Mouse (Mus musculus) layer of hippocampus, adult 18-20 months (tissue): ENCODE results near the gene Defa36. TPM values are rescaled to one million over a fixed set of nuclear protein-coding genes. Genes with fewer than 3 reads are reported as not detected.
"Not testable (repeated sequence)": the region's sequence is repeated elsewhere in the genome, so short reads cannot be mapped to it uniquely, and the experiment has no call there.

Experiments
- DNase-seq, 2 experiments: peaks; one replicate each; pipeline ENCODE4 v3.0.0; 2022; ENCODE audit warnings: low spot score in 2 of 2
- long read RNA-seq: library from polyadenylated mRNA; stranded (forward); transcript quantifications from one replicate; pipeline ENCODE4 v2.0.0, GENCODE M21; 2021
- total RNA-seq, 2 experiments: library from RNA; stranded (reverse); gene quantifications; 2 replicates each; pipeline ENCODE4 v1.2.3; 2021

The Defa36 gene
- total RNA-seq: not detected
- long read RNA-seq: 0 reads

DNA sequence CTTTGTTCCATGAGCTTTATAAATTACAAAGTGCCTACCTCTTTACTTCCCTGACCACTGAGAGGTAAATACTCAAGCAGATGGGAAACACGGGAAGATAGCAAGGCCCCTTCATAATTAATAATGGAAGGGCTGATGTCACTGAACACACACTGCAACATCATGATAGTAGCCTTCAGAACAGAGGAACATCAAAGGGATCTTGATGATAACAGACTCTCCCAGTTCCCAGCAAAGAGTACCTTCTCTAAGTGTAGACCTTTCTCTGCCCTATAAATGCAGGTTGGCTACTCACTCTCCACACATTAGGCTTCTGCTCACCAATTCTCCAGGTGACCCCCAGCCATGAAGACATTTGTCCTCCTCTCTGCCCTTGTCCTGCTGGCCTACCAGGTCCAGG is at the start of gene Defa36:
Gene Defa36 (plus strand): TSS at position 301 of the 400 bp plus-strand sequence.
- not testable (repeated sequence) for DNase-seq

DNA sequence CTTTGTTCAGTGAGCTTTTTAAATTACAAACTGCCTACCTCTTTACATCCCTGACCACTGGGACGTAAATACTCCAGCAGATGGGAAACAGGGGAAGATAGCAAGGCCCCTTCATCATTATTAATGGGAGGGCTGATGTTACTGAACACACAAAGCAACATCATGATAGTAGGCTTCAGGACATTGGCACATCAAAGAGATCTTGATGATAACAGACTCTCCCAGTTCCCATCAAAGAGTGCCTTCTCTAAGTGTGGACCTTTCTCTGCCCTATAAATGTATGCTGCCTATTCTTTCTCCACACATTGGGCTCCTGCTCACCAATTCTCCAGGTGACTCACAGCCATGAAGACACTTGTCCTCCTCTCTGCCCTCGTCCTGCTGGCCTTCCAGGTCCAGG is 49.0 kb upstream of the Defa36 start, which contains the start of gene Defa2:
Gene Defa2 (plus strand): TSS at position 301 of the 400 bp plus-strand sequence.
- DNase-seq: not testable (repeated sequence)

DNA sequence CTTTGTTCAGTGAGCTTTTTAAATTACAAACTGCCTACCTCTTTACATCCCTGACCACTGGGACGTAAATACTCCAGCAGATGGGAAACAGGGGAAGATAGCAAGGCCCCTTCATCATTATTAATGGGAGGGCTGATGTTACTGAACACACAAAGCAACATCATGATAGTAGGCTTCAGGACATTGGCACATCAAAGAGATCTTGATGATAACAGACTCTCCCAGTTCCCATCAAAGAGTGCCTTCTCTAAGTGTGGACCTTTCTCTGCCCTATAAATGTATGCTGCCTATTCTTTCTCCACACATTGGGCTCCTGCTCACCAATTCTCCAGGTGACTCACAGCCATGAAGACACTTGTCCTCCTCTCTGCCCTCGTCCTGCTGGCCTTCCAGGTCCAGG is 35.7 kb upstream of the Defa36 start, which contains the start of gene Defa33:
Gene Defa33 (plus strand): TSS at position 301 of the 400 bp plus-strand sequence.
- not testable (repeated sequence) for DNase-seq

DNA sequence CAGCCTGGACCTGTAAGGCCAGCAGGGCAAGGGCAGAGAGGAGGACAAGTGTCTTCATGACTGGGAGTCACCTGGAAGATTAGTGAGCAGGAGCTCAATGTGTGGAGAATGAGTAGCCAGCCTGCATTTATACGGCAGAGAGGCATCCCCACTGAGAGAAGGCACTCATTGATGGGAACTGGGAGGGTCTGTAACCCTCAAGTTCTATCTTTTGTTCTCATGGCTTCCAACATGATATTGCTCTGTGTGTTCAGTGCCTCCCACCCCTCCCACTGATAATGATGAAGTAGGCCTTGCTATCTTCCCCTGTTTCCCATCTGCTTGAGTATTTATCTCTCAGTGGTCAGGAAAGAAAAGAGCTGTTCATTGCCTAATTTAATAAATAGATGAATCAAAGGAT is 29.2 kb downstream of the Defa36 start, which contains the start of gene Gm7849:
Gene Gm7849 (minus strand): TSS at position 101 of the 400 bp plus-strand sequence.
- not testable (repeated sequence) for DNase-seq

Other genes with a start within 250 kb of the Defa36 start
- not detected for gene Defa31, start 235.8 kb upstream of the Defa36 start, total RNA-seq
- gene Gm15293, start 225.8 kb upstream of the Defa36 start, total RNA-seq: not detected
- not detected for gene Gm15292, start 177.7 kb upstream of the Defa36 start, total RNA-seq
- not detected for gene Defa27, start 111.9 kb upstream of the Defa36 start, total RNA-seq
- not detected for gene Defa29, start 100.4 kb upstream of the Defa36 start, total RNA-seq
- gene Defa2, start 48.9 kb upstream of the Defa36 start, total RNA-seq: not detected
- not detected for gene Defa33, start 35.6 kb upstream of the Defa36 start, total RNA-seq
- gene Gm7849, start 29.1 kb downstream of the Defa36 start, total RNA-seq: not detected
- not detected for gene Defa20, start 81.8 kb downstream of the Defa36 start, total RNA-seq
- gene Defa32, start 101.6 kb downstream of the Defa36 start, total RNA-seq: not detected
- not detected for gene Defa37, start 138.0 kb downstream of the Defa36 start, total RNA-seq
- gene Defa28, start 155.6 kb downstream of the Defa36 start, total RNA-seq: not detected
- gene Gm7861, start 167.1 kb downstream of the Defa36 start, total RNA-seq: not detected
- not detected for gene Defa26, start 190.8 kb downstream of the Defa36 start, total RNA-seq
- not detected for gene Defa17, start 228.4 kb downstream of the Defa36 start, total RNA-seq
- gene Defa34, start 238.4 kb downstream of the Defa36 start, total RNA-seq: not detected